Mouse (Mus musculus) E14TG2a.4 (cell line): ENCODE results near the gene Gusb.

ENCODE experiments used
- H3K27me3 ChIP-seq: 2 replicates; pipeline ENCODE4 v1.6.1; 2014; ENCODE audit warnings: low read length, control low read depth; ENCODE audit not compliant: insufficient read depth
- H3K36me3 ChIP-seq: 2 replicates; pipeline ENCODE4 v1.6.1; 2014; ENCODE audit warnings: low read length, control low read depth; ENCODE audit not compliant: insufficient read depth
- H3K4me1 ChIP-seq: replicated peaks from 2 replicates; pipeline ENCODE4 v1.6.1; 2014; ENCODE audit warnings: low read depth, low read length, control low read depth
- H3K4me3 ChIP-seq: replicated peaks from 2 replicates; pipeline ENCODE4 v1.5.1; 2014; ENCODE audit warnings: mild to moderate bottlenecking, low read length
- H3K9me3 ChIP-seq: 2 replicates; pipeline ENCODE4 v1.6.1; 2014; ENCODE audit warnings: low read length, control low read depth
- CTCF ChIP-seq: conservative IDR thresholded peaks from 2 replicates; pipeline ENCODE4 v1.5.1; 2014; ENCODE audit warnings: low read length
- NANOG ChIP-seq: IDR thresholded peaks from 2 replicates; pipeline ENCODE4 v1.6.1; 2014; ENCODE audit warnings: borderline replicate concordance, low read length, mixed read lengths
- POU5F1 ChIP-seq: IDR thresholded peaks from 2 replicates; pipeline ENCODE4 v1.6.1; 2014; ENCODE audit warnings: low read length, borderline replicate concordance

Gene Gusb

DNA sequence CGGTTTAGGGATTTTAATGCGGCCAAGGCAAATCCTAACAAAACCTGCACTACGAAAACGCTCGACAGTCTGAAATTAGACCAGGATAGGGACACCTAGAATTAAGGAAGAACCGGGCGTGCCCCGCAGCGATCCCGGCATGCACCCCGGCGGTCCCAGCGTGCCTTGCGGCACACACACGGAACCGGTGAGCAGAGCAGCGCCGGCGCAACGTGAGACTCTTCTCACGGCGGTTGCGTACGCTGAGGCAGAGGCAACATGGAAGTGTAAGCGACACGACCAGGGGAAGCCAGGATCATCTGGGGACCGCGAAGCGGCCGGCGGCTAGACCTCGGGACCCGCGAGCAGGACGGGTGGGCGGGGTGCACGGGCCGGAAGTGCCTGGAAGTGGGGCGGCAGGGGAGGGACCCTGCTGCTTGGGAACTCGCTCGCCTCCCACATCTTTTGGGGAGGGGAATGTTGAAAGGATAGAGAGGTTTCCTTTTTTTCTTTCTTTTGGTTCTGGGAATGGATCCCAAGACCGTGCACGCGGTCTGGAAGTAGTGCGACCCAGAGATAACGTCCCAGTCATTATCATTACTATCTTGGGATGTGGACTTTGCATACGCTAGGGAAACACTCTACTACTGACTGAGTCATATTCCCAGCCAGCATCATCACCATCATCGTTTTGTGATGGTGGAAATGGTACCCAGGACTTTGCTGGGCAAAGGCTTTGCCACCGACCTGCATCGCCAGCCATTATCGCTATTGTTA lies 26.5 kb upstream of the Gusb start, which contains the start of the genes Asl and Crcp:
Gene Asl (minus strand): TSS at position 106 of the 756 bp plus-strand sequence.
Gene Crcp (plus strand): TSS at position 149 of the 756 bp plus-strand sequence.
- Histone ChIP-seq H3K27me3 (no peaks in the 10 kb centered on the region), H3K9me3 (no peaks in the 10 kb centered on the region), H3K4me1 (peaks cover 55% of the 10 kb centered on the region), H3K4me3 (peak within 1 kb of the TSS; percentile 87), H3K36me3 (peaks cover 5% of the 10 kb centered on the region; the same call in 1 of the 2 replicates)
- TF ChIP-seq POU5F1: no peak
- TF ChIP-seq CTCF: no peak
- no peak for TF ChIP-seq NANOG

DNA sequence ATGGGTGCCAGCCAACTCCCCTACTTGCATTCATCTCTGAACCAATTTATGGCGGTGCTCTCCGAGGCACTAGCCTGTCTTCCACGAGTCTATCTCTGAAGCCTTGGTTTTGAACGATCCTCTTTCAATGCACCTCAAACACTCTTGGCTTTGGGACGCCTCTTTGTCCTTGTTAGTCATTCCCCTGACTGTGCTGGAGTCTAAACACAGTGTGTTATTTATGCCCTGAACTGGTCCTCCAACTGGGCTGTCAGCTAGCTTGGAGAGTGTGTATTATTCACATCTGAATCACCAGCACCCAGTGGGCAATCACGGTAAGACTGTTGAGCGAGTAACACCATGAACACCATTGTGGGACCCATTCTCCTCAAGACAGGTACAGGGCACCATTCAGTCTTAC lies 24.8 kb upstream of the Gusb start:
- no peak for TF ChIP-seq NANOG
- TF ChIP-seq POU5F1: no peak
- no peak for TF ChIP-seq CTCF
- Histone ChIP-seq H3K9me3 (no peaks in the 10 kb centered on the region), H3K27me3 (no peaks in the 10 kb centered on the region), H3K36me3 (peaks cover 5% of the 10 kb centered on the region; the same call in 1 of the 2 replicates), H3K4me1 (peaks cover 59% of the 10 kb centered on the region), H3K4me3 (no peak overlapping the region)

DNA sequence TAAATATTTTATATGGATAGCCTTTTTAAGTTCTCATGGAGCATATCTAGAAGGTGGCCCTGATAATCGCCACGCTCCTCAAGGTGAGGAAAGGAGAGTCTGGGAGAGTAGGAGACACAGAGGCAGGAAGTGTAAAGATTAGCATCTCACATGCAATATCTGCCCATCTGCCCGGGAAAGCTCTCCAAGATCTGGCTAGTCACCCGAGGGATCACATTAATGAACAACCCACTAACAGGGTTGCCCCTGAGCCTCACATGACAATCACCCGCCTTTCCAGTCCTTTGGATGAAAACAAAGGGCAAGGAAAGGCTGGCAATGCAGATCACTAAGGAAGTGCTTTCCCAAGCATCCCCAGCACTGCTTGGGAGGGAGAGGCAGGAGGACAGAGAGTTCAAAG lies 24.3 kb upstream of the Gusb start:
- H3K27me3 ChIP-seq: no peaks in the 10 kb centered on the region
- no peak for TF ChIP-seq CTCF
- TF ChIP-seq POU5F1: no peak
- no peak for TF ChIP-seq NANOG
- H3K36me3 ChIP-seq: peaks cover 9% of the 10 kb centered on the region; the same call in 1 of the 2 replicates
- peaks cover 59% of the 10 kb centered on the region for H3K4me1 ChIP-seq
- no peak overlapping the region for H3K4me3 ChIP-seq
- H3K9me3 ChIP-seq: no peaks in the 10 kb centered on the region

DNA sequence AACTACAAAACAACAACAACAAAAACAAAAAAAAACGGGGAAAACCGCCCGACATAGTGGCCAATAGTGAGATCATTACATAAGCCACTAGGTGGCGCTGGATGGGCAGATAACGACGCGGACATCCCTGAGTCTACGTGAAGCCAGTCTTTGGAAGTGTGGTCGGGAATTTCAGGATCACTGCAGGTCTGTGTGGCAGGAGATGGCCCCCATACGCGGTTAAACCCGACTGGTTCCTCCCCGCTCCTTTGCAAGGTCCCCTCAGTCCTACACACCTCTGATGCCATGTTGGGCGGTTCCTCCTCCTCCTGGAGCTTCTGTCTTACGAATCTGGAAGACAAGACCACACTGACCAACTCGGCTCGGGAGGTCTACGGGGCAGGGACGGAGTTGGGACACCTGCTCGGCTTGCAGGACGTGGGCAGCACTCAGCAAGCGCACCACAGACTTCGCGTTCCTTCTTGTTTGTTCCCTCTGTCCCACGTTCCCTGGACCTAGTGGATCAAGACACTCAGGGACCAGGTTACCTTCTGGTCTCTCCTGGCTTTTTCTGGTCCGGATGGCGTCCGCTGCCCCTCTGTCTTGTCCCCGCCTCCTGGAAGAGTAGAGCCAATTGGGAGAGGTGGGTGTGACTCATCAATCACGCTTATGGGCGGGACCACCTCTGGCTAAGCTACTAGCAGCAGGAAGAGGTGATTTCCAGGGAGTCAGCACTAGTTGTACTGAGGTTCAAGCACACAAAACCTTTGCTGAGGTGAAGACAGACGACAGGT lies 21.1 kb upstream of the Gusb start:
- H3K36me3 ChIP-seq: peaks cover 5% of the 10 kb centered on the region; the same call in 1 of the 2 replicates
- peaks cover 52% of the 10 kb centered on the region for H3K4me1 ChIP-seq
- H3K27me3 ChIP-seq: no peaks in the 10 kb centered on the region
- TF ChIP-seq CTCF (peak; percentile 84), NANOG (no peak)
- H3K4me3 ChIP-seq: peak overlapping the region; percentile 99
- H3K9me3 ChIP-seq: no peaks in the 10 kb centered on the region

DNA sequence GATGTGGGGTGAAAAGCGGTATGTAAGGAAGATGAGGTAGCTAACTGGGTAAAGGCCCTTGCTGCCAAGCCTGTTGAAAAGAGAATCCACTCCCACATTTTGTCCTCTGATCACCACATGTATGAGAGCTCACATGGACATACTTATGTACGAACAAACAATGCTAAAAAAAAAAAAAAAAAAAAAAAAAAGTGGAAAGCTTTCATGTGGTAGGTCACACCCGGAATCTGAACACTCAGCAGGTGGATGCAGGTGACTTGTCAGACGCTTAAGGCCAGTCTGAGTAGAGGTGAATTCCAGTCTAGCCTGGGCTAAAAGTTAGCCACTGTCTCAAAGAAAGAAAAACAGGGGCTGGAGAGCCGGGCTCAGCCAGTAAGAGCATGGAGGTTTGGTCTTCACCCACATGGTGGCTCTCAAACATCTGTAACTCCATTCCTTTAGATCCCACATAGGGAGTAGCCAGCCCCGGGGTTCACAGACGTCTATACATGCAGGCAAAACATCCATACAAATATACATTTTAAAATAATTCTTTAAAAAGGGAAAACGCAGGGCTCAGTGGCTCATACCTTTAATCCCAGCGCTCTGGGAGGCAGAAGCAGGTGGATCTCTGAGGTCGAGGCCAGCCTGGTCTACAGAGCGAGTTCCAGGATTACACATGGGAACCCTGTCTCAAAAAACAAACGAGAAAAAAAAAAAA lies 20.4 kb upstream of the Gusb start:
- peak overlapping the region; percentile 99 for H3K4me3 ChIP-seq
- H3K4me1 ChIP-seq: peaks cover 53% of the 10 kb centered on the region
- TF ChIP-seq NANOG: no peak
- TF ChIP-seq CTCF: no peak
- no peak for TF ChIP-seq POU5F1
- H3K36me3 ChIP-seq: peaks cover 12% of the 10 kb centered on the region
- H3K9me3 ChIP-seq: no peaks in the 10 kb centered on the region
- H3K27me3 ChIP-seq: no peaks in the 10 kb centered on the region

DNA sequence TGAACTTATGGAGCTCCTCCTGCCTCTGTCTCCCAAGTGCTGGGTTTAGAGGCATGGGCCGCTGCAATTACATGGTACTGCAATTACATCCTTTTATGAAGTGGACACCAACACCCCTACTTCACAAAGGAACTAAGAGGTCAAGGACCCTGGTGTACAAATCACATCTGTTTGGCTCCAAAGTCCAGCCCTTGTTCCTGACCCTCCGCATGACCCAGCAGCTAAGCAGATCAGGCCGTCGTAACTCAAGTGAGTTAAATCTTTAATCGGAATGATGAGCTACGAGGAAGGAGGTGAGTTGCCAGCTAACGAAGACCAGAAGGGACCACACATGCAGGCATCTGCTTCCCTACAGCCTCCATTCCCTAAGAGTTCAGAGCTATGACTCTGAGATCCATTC lies 19.5 kb upstream of the Gusb start:
- Histone ChIP-seq H3K27me3 (no peaks in the 10 kb centered on the region), H3K36me3 (peaks cover 20% of the 10 kb centered on the region), H3K4me3 (no peak overlapping the region), H3K9me3 (no peaks in the 10 kb centered on the region), H3K4me1 (peaks cover 55% of the 10 kb centered on the region)
- TF ChIP-seq NANOG: no peak

DNA sequence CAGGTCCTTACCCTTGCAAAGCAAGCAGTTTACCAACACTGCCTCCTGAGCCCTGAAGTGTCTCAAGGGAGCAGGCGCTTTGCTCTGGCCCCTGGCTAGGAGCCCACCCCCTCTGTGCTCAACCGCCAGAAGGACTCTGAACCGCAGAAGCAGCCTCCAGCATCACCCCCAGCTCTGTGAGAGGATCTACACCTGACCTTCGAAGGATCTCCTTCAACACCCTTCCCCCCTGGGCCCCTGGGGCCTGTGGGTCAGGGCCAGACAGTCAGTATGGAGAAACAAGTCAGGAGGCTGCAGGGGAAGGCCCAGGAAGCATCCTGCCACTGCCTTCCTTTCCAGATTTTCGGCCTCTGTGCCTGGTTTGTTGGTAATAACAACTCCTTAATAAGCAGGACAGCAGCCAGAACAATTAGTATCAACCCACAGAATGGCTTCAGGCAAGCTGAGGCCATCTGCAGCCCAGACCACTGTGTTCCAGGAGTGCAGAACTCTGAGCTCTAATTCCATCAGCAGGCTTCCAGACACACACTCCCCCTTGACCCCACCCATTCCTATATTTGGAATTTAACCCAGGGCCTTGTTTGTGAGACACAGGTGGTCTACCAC lies 18.6 kb upstream of the Gusb start:
- peaks cover 56% of the 10 kb centered on the region for H3K4me1 ChIP-seq
- H3K4me3 ChIP-seq: no peak overlapping the region
- TF ChIP-seq POU5F1 (no peak), CTCF (no peak), NANOG (no peak)

DNA sequence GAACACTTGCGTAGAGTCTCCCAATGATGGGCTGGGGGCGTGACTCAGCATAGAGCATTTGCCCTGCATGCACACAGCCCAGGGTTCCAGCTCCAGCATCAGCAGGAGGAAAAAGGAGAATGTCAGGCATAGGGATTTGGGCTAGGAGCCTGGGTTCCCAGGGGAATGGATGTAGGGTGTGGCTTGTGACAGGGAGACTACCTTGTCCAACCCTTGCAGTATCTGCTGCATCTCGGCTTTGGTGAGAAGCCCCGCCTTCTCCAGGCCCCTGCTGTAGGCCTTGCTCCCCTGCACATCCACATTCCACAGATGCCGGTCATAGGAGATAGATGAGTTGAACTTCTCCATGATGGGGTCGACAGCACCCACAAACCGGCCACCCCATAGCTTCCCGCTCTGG lies 16.6 kb upstream of the Gusb start:
- peaks cover 39% of the 10 kb centered on the region for H3K36me3 ChIP-seq
- no peak for TF ChIP-seq NANOG

More for the DNA sequence above, 18.6 kb upstream of the Gusb start:
- no peaks in the 10 kb centered on the region for H3K27me3 ChIP-seq
- peaks cover 23% of the 10 kb centered on the region for H3K36me3 ChIP-seq
- no peaks in the 10 kb centered on the region for H3K9me3 ChIP-seq

More for the DNA sequence above, 16.6 kb upstream of the Gusb start:
- peaks cover 58% of the 10 kb centered on the region for H3K4me1 ChIP-seq
- no peaks in the 10 kb centered on the region for H3K27me3 ChIP-seq
- H3K9me3 ChIP-seq: no peaks in the 10 kb centered on the region
- H3K4me3 ChIP-seq: no peak overlapping the region
